Mouse (Mus musculus): ENCODE data around the gene Rmi2.
"Not testable (repeated sequence)": the region's sequence is repeated elsewhere in the genome, so short reads cannot be mapped to it uniquely, and the experiment has no call there.

Rmi2 gene

GRCm38 (mm10) chr16:10834911-10835587 lies at the start of gene Rmi2:
Gene Rmi2, plus strand, starts transcription at chr16:10835059.
- DNase-seq, result peak; percentile 83 to 84

DNA sequence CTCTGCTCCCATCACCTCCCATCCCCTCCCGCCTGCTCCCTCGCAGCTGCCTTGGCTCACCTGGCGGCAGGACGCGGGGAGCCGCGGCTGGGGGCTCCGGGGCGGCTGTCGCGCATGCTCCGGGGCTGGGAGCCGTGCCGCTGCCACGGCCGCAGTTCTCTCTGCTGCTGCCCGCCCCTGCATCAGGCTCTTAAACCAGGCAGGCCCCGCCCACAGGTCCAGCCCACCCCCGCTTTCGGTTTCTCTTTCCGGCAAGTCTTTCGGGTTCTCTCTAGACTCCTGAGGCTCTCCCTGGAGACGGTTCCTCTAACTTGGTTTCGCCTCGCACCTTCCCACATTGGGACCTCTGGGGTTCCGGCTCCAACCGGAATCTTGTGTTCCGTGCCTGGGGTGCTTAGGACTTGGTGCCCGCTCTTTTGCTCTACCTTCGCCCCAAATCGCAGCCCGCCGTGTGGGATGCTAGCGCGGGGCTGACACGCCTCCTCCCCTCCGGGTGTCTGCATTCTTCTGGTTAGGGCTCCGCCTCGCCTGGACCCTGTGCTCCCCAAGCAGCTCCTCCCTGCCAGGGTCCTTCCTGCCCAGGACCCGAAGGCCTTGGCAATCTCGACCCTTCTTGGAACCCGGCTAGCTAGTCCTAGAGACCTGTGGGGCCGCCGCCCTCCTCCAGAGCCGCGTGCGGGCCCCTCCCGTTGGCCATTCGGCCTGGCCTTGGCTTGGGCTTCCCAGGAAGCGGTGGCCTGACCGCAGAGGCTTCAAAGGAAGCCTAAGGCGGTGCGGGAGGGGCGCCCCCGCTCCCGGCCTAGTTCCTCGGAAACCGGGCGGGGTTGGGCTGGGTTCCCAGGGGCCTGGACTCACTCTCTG lies 49.3 kb upstream of the Rmi2 start, which contains the start of gene Socs1:
Gene Socs1 (minus strand): TSS at position 166 of the 861 bp plus-strand sequence.
- peak; percentile 89 for DNase-seq

- peak; percentile 79 to 82 for DNase-seq
Observed at GRCm38 (mm10) chr16:10786288-10786687, 48.6 kb upstream of the Rmi2 start.

DNA sequence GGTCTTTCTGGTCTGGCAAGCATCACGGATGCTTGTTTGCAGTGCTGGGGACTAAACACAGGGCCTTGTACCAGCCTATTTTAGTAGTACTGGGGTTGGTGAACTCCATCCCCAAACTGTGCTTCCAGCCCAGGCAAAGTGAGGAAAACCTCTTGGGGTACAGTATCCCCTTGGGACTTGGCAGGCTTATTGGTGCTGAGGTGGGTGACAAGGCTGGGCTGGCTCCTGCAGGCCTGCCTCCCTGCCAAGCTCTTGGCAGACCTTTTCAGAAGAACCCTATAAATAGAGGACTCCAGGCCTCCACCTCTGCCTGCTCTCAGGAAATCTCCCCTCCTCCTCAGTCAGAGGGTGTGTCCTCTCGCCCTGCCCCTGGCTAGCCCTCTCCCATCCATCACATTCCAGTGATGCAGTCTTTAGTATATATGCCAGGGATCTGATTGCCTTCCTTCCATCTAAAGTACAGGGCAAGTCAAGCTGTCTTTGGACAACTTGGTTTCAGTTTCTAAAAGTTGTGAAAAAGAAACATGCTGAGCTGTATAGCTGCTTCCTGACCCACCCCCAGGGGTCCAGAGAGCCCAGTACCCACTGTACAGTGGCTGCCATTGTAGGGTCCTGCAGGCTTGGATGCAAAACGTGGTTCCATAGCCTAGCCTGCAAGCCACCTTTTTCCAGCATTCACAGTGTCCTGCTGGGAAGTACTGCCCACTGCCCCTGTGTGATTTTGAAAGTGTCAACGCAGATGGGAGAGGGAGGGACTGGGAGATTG lies 47.9 kb upstream of the Rmi2 start:
- DNase-seq, result no peak

- DNase-seq, result no peak
Observed at GRCm38 (mm10) chr16:10787548-10788058, 47.3 kb upstream of the Rmi2 start.

DNA sequence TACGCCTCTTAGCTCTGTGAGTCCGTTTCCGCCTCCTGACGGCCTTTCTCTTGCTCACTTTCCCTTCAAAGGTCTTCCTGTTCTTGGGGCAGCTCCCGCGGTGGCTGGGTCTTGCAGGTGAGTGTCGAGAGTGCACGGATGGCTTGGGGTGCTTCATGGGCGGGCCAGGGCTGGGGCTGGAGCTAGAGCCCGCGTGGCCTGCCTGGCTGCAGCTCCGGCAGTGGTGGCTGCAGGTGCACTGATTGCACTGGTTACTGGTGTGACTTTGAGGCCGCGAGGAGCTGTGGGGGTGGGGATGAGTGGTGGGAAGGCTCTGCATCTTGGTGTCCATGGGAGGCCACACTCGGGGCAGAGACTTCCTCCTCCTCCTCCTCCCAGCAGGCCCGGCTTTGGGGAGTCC lies 46.6 kb upstream of the Rmi2 start, which contains the start of gene Tnp2:
Gene Tnp2 (minus strand): TSS at position 390 of the 400 bp plus-strand sequence.
- DNase-seq, result no peak

DNA sequence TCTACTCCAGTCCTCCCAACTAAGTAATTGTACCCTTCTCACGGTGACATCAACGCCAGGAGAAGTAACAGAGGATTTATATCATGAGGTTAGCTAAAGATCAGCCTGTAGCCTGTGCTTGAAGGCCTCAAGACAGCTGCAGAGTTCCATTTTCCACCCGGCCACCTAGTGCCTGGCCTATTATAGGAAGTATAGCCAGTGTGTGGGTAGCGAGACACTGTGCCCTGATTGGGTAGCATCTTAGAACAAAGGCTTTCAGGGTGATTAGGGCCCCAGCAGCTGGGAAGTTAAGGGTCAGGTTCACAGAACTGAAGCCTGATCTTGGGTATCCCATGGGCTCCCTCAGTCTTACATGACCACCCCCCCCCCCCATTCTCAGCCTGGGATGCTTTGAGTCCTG lies 46.0 kb upstream of the Rmi2 start:
- DNase-seq, result no peak

GRCm38 (mm10) chr16:10790702-10791101 lies 44.2 kb upstream of the Rmi2 start, which contains the start of gene Prm3:
Gene Prm3, minus strand, starts transcription at chr16:10790914.
- no peak for DNase-seq

DNA sequence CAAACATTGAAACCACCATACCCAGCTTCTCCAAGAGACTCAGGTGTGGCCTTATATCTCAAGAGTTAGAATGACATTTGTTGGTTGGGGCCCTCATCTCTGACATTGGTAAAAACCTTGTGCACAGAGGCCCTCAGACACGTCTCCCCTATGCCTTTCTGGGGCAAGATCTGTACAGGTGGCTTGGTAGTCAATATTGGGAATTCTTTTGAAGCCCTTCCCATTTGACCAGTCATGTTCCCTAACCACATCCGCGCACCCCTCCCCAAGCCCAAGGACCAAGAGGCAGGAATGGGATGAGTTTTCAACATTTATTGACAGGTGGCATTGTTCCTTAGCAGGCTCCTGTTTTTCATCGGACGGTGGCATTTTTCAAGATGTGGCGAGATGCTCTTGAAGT lies 38.8 kb upstream of the Rmi2 start, which contains the start of gene Prm2:
Gene Prm2 (minus strand): TSS at position 101 of the 400 bp plus-strand sequence.
- DNase-seq, result no peak

DNA sequence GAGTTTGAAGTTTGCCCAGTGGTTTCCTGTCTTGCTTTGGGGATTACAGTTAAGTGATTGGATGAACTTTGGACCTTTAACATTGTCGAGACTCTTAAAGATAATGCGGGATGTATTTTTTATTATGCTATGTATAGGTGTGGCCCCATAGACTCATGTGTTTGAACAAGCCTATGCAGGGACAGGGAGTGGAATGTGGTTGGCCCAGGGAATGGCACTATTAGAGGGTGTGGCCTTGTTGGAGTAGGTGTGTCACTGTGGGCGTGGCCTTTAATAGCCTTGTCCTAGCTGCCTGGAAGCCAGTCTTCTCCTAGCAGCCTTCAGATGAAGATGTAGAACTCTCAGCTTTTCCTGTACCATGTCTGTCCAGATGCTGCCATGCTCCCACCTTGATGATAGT lies 32.4 kb upstream of the Rmi2 start:
- DNase-seq, result not testable (repeated sequence)

DNA sequence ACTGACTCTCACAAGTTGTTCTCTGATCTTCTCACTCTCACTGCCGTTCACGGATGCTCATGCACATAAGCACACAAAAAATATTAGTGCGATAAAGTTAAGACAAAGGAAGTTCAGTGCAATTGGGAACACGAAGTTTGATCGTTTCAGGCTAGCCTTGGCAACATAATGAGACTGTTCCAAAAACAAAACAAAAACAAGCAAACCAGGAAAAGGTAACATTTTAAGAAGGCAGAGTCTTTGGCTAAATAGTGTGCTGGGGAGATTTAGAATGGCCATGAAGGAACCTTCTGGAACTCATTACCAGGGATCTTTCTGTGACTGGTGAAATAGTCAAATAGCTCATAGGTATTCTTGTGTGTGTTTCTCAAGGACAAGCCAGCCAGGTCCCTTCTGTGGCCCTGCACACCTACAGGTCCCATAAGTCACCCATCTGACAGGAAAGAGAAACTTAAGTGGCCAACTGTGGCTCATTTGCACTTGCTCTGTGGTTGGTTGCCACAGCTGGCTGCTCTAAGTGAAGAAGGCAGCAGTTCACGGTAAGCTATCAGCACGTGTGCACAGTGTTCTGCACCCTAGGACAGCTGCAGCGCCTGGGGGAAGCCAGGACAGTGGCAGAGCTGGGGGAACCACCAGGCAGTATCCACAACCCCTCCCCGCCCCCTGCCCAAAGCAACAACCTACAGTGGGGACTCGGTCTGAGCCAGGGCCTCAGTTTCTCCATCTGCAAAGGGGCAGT lies 28.9 kb upstream of the Rmi2 start, which contains the start of gene Prm1:
Gene Prm1 (minus strand): TSS at position 51 of the 739 bp plus-strand sequence.
- DNase-seq, result peak in 1 of 2 experiments; percentile 17

- no peak for DNase-seq
Observed at GRCm38 (mm10) chr16:10810376-10810775, 24.5 kb upstream of the Rmi2 start.

DNA sequence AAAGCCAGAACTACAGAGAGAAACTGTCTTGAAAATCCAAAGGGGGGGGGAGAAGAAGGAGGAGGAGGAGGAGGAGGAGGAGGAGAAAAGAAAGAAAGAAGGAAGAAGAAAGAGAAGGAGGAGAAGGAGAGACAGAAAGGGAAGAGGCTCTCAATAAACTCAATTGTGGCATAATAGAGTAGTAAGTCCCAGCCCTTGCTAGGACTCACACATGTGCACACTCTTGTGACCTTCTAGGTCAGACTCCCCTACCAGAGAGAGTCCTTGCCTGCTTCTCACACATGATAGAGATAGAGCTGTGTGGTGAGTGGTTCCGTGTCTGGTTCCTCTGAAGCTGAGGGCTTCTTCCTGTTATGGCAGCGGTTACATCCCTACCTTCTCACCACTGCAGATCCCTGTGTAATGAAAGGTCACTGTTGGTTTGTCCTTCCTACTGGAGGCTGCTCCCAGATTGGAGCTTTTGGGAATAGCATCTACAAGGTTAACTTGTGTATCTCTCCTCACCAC lies 21.9 kb upstream of the Rmi2 start, which contains the start of gene Gm11172:
Gene Gm11172 (plus strand): TSS at position 51 of the 507 bp plus-strand sequence.
- no peak for DNase-seq

DNA sequence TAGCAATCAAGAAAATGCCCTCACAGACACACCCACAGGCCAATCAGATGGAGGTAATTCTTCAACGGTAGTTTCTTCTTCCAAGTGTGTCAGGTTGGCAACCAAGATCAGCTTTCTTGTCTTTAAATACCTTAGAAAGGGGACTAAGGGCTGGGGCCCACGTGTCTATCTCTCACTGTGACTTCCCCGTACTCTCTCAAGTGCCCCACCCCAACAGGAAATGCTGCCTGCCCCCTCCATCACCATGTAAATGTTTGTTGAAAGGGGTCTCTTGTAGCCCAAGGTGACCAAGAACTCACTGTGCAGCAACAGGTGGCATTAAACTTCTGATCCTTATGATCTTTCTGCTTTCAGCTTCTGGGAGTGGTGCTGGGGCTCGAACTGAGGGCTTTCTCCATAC lies 21.1 kb upstream of the Rmi2 start:
- DNase-seq, result no peak

DNA sequence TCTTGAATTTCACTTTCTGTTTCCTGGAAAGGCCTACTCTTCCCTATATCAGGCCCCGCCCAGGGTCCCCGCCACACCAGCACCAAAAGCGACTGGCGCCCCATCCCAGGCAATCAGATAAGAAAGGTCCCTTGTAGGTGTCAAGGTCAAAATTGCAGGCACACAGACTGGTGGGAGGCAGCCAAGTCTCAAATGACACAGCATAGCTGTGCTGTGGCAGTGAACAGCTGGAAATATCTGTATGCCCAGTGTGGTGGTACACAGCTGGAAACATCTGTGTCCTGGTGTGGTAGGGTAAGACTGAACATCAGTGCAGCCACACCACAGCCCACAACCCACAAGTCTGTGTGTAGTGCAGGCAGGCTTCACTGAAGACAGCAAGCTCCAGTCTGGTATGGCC lies 20.0 kb upstream of the Rmi2 start:
- no peak for DNase-seq

- DNase-seq, result peak; percentile 20 to 30
Observed at GRCm38 (mm10) chr16:10818579-10819135, 16.2 kb upstream of the Rmi2 start.

DNA sequence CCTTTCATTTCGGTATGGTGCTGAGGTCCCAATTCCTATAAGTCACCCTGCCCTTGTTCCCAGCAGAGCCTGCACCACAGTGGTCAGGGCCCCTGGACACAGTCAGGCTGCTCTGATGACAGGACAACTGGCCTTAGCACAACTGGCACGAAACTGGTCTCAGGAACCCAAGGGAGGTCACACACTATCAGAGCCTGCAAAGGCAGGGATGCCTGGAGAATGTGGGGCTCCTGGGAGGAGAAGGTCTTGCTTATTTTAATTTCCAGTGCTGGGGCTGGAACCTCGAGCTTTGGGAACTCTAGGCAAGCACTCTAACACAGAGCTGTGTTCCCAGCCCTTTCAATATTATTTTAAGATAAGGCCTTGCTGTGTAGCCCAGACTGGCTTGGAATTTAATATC lies 14.9 kb upstream of the Rmi2 start:
- no peak for DNase-seq

- DNase-seq, result no peak
Observed at GRCm38 (mm10) chr16:10821387-10821786, 13.5 kb upstream of the Rmi2 start.

DNA sequence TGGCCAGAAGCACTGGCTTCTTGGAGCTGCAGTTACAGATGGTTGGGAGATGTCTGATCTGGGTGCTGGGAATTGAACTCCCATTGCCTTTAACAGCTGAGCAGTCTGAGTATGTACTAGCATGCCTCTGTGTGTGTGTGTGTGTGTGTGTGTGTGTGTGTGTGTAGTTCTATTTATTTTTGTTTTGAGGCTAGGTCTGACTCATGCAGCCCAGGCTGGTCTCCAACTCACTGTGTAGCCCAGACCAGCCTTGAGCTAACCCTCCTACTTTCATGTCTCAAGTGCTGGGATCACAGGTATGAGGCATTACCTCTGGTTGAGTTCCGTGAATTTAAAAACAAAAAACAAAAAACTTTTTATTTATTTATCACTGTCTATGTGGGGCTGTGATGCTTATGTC lies 10.3 kb upstream of the Rmi2 start:
- DNase-seq, result no peak

DNA sequence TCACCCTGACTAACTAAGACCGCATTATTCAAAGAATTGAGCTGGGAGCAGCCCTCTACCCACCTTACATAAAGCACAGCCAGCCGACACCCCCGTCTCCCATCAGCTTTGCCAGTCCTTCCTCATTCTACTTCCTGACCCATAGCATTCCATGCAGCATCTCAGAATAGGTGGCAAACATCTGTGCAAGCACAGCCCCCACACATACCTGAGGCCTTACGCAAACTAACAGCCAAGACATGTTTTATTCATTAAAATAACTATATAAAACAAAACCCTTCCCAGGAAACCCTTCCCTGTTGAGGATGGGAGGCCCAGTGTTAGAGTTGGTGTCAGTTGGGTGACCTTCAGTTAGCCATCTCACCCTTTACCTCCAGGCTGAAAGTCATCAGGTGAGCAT lies 9.0 kb upstream of the Rmi2 start:
- DNase-seq, result no peak

DNA sequence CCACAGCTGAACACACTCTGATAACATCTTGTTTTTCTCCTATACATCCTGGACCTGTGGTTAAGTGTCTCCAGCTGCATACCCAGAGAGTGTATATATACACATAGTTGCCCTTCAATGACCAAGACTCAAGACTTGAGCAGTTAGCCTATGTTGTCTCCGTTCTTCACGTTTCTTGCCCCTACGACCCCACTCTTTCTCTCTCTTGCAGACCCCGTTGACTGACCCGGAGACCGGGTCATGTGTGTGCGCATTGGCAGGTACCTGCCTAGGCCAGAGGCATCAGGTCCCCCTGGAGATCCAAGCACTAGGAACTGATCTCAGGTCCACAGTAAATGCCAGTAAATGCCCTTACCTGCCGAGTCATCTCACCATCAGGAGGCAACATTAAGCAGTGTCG lies 7.6 kb upstream of the Rmi2 start:
- DNase-seq, result no peak
